Mouse (Mus musculus): ENCODE results near the gene Gm15140. TPM values are rescaled to one million over a fixed set of nuclear protein-coding genes. Genes with fewer than 3 reads are reported as not detected.
"Not testable (repeated sequence)": the region's sequence is repeated elsewhere in the genome, so short reads cannot be mapped to it uniquely, and the experiment has no call there.

The Gm15140 gene
- total RNA-seq (2021), result not detected
- long read RNA-seq, experiment 1, result 0 reads
- long read RNA-seq, experiment 2, result 0 reads

GRCm38 (mm10) chrX:154120585-154120984 lies at the start of gene Gm15140:
Gene Gm15140, minus strand, starts transcription at chrX:154120685.
- DNase-seq (ENCODE audit: low spot score), result not testable (repeated sequence)

Other genes with a start within 250 kb of the Gm15140 start
- gene Samt1, start 108.0 kb downstream of the Gm15140 start, total RNA-seq (2021), result not detected
- not detected for gene 4921511M17Rik, start 86.9 kb downstream of the Gm15140 start, total RNA-seq (2021)
- not detected for gene Gm10057, start 65.6 kb downstream of the Gm15140 start, total RNA-seq (2021)
- gene 4930524N10Rik, start 222.7 kb upstream of the Gm15140 start, total RNA-seq (2021), result not detected

Data from gastrocnemius, adult 18-20 months (tissue).